Mouse (Mus musculus) kidney, adult 11 months (tissue): Measurements from ENCODE around the gene Wfdc8.

Source experiments
- DNase-seq: peaks from one replicate; pipeline ENCODE4 v3.0.0; 2022

The Wfdc8 gene

DNA sequence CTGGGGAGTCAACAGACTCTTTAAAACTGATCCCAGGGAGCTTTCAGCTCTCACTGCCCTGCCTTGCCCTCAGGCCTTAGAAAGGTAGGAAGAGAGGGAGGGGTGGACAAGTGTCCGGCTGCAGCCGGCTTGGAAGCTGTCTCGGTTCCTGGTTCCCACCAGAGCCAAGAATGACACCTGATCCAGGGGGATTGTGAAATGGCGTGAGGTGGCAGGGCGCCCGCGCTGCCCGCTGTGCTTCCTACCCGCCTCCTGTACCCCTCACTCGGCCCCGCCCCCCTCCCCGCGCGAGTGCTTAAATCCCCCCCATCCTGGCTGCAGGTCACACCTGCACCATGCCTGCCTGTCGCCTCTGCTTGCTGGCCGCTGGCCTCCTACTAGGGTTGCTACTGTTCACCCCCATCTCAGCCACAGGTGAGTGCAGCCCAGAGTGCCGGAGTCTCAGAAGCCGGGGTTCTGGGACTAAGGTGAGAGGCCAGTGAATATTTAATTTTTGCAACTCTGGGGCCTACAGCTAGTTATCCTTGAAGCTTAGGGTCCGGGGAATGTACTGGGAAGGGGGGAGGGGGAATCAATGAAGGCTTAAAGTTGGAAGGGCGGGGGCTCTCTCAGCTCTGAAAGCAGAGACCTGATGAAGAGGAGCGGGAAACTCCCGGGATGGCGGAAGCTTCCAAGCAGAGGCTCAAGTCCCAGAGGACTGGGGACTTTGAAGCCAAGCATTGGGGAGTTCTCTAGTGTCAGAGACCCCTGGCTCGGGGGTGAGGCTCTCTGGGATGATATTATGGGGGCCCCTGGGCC lies 50.8 kb downstream of the Wfdc8 start, which contains the start of gene Wfdc2:
TSS of gene Wfdc2 (plus strand) at position 23 of the 798 bp plus-strand sequence.
- DNase-seq: peak; percentile 82

DNA sequence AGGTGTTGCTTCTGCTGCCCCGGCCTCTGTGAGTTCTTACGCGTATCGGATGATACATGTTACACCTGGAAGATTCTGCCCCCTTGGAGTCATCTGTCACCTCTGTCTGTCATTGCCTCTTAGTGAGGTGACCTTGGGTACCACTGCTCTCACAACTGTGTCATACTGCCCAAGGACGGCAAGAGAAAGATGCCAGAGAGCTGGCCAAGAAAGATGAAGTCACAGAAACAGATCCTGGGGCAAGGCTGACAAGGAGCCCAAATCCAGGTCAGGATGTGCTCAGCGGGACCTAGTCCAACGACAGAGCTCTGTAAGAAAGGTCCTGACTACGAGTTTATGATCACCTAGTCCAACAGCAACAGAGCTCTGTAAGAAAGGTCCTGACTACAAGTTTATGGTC lies 53.3 kb downstream of the Wfdc8 start:
- no peak for DNase-seq

DNA sequence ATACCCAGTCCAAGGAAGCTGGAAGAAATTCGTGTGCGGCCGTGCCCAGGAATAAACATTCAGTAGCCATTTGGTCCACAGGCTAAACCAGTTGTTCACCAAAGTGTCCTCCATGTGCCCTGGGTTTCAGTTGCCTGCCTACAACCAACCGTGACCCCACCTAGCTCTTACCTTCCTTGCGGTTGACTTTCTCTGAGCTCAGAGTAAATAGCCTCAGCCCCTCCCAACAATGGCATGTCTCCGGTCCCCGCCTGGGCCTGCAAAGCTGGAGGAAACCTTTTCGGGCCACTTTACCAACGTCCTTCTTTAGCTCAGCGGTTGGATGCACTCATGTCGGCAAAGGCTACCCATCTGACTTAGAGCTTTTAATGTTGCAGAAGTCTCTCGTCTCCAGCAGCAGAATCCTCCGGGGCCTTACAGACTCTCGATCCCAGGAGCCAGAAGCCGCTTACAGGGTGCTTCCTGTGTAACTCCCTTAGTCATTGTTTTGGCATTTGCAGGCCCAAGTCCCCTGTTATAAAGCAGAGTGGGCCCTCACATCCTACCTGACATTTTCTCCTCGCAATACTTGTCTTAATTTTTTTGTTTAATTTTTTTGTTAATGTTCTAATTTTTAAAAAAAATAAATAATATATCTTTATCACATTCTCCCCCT lies 54.3 kb downstream of the Wfdc8 start:
- DNase-seq: no peak

DNA sequence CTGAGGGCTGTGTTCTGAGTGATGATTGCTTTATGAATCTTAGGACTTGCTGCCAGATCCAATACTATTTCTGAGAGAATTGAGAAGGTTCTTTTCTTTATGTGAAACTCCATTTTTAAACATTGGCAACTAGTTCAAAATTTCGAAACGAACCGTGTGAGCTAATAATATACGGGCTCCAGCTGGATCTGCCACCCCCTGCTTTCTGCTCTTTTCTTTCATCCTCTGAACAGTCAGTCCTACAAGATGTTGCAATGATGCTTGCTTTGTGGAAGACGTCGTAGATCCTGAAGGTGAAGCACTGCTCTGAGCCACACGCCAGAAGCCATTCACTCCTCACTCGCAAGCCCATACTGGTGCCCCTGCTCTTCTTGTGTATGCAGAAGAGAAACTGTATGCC lies 55.0 kb downstream of the Wfdc8 start:
- DNase-seq: no peak

DNA sequence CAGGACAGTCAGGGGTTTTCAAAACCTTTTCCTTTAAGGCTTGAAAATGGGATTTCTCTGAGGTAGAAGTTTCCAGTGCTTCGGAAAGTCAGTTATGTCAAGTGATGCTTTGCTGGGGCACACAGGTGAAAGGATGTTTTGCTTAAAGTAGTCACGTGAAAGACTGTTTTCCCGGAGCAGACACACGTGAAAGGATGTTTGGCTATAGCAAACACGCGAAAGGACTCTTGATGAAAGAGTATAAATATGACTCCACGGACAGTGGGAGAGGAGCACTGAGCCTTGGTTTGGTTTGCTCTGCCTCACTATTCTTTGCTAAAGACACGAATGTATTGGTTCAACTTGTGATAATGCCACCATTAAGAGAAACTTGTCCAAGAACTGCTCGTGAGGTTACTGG lies 61.9 kb downstream of the Wfdc8 start:
- DNase-seq: no peak

DNA sequence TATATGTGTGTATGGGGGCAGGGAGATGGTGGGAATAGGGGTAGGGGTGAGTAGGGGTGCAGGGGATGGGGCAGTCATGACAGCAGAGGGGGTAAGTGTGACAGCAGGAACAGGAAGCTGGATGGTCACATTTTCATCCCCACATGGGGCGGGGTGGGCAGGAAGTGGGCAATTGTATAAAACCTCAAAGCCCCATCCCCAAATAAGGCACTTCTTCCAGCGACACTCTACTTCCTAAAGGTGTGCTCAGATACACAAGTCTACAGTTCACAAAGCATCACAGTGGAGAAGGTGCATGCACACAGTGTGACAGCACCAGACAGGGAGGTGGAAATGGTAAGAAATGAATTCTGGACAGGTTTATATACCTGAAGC lies 62.5 kb downstream of the Wfdc8 start:
- no peak for DNase-seq

DNA sequence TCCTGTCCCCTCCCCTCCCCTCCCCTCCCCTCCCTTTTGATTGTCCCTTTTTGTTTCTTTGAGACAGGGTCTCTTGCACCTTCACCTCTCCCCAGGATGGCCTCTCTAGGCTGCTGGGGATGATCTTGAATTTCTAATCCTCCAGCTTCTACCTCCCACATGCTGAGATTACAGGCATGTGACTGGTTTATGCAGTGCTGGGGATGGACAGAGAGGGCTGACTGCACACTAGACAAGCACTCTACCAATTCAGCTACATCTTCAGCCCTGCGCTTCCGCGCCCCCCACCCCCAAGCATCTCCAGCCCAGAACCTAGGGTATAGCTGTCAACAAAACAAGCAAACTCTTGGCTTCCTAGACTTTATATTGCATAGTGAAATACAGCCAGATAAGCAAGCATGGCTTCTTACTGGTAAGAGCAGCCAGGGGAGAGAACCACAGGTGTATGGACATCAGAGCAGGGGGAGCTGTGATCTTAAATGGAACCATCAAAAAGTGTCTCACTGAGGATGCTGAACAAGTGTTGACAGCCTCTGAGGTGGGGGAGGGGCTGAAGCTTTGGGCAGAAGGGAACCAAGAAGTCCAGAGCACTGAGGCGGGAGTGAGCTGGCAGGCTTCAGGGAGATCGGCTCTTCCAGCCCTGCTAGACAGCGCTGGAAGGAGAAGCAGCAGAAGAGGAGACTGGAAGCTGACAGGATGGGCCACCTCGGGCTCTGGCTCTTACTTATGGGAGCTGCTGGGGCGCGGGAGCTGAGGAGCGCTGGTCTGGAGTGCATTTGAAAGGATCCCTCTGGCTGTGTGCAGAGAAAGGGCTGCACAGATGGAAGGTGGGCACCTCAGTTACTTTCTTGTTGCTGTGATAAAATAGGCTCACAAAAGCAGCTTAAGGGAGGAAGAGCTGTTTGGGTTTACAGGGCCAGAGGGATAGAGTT lies 63.2 kb downstream of the Wfdc8 start:
- no peak for DNase-seq

DNA sequence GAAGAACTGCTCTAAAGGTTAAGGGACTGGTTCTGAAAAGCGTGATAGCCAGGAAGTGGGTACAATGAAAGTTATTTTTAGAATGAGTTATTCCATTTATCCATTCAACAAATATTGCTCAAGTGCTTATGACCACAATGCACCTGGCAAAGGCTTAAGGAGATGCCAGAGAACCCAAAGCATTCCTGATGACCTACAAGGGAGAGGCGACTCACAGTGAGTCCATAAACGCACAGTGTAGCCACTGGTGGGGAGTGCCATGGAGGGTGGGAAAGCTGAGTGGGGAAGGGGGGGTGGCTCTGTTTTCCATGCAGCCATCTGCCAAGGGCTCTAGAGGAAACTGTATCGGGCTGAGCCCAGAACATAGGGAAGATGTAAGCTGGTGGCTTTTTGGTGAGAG lies 64.1 kb downstream of the Wfdc8 start:
- no peak for DNase-seq
